Mouse (Mus musculus): ENCODE measurements around the gene Cd79a.

- no peak for TF ChIP-seq CTCF (IDR thresholded peaks at IDR 0.05; ENCODE audit: low read depth, low read length)
- no peak for TF ChIP-seq TAL1 (conservative IDR thresholded peaks at IDR 0.05; ENCODE audit: low read depth, low read length)
- TF ChIP-seq GATA1 (IDR thresholded peaks at IDR 0.05; ENCODE audit: borderline replicate concordance, low read length) = no peak
- TF ChIP-seq GATA2 (IDR thresholded peaks at IDR 0.05; ENCODE audit: borderline replicate concordance, low read depth, low read length) = no peak
These were observed 5.7 kb downstream of the Cd79a start, which contains the start of gene Arhgef1 for GRCm38 (mm10) chr7:24902630-24903443.
